Mouse (Mus musculus) heart, embryonic 11.5 days (tissue): ENCODE data around the gene Mrpl23. TPM values are rescaled to one million over a fixed set of nuclear protein-coding genes. Genes with fewer than 3 reads are reported as not detected.

ENCODE experiments used
- ATAC-seq: fragments of 200-750 bp; cut with Nextera tagmentation; replicated peaks from 2 replicates; pipeline ENCODE4 v1.8.0; 2017; ENCODE audit warnings: moderate library complexity; ENCODE audit not compliant: insufficient number of reproducible peaks, low FRiP score, low TSS enrichment
- H3K27ac ChIP-seq: fragments of 300-500 bp; sonication (generic); 2 replicates; pipeline ENCODE4 v1.5.1; 2014; ENCODE audit warnings: mild to moderate bottlenecking, low read depth, low read length
- H3K27me3 ChIP-seq: fragments of 300-500 bp; sonication (generic); 2 replicates; pipeline ENCODE4 v1.6.1; 2014; ENCODE audit warnings: mild to moderate bottlenecking, low read length, mixed read lengths; ENCODE audit not compliant: control insufficient read depth, insufficient read depth
- H3K36me3 ChIP-seq: fragments of 300-500 bp; sonication (generic); 2 replicates; pipeline ENCODE4 v1.6.1; 2014; ENCODE audit warnings: mild to moderate bottlenecking, low read length, moderate library complexity, mixed read lengths; ENCODE audit not compliant: control insufficient read depth, insufficient read depth
- H3K4me1 ChIP-seq: fragments of 300-500 bp; sonication (generic); 2 replicates; pipeline ENCODE4 v1.6.1; 2014; ENCODE audit warnings: low read length; ENCODE audit not compliant: control insufficient read depth, insufficient read depth
- H3K4me2 ChIP-seq: fragments of 300-500 bp; sonication (generic); 2 replicates; pipeline ENCODE4 v1.6.1; 2014; ENCODE audit warnings: mild to moderate bottlenecking, moderate library complexity
- H3K4me3 ChIP-seq: fragments of 300-500 bp; sonication (generic); 2 replicates; pipeline ENCODE4 v1.5.1; 2014; ENCODE audit warnings: low read depth, low read length
- H3K9ac ChIP-seq: fragments of 300-500 bp; sonication (generic); 2 replicates; pipeline ENCODE4 v1.6.1; 2014; ENCODE audit warnings: mild to moderate bottlenecking, low read depth, low read length, moderate library complexity
- H3K9me3 ChIP-seq: fragments of 300-500 bp; sonication (generic); replicated peaks from 2 replicates; pipeline ENCODE4 v1.6.1; 2016; ENCODE audit warnings: low read length; ENCODE audit not compliant: control insufficient read depth
- WGBS: fragments of 180-500 bp; shearing (Covaris S2); extraction: QIAGEN DNeasy Blood & Tissue Kit; methylation state at CpG from one replicate; pipeline ENCODE4 v1.1.7; 2014; ENCODE audit not compliant: insufficient replicate concordance; 5-methylcytosine and 5-hydroxymethylcytosine counted together
- polyA plus RNA-seq: library from polyadenylated mRNA; unstranded; fragments of >200 nt; fragmentation: Nextera tagmentation; extraction: Ambion mirVana; gene quantifications from 2 replicates; pipeline ENCODE4 v1.2.1, GENCODE M21; 2014

Mrpl23 gene
- polyA plus RNA-seq, 1 experiment from 2014 or later: 15.4 TPM

DNA sequence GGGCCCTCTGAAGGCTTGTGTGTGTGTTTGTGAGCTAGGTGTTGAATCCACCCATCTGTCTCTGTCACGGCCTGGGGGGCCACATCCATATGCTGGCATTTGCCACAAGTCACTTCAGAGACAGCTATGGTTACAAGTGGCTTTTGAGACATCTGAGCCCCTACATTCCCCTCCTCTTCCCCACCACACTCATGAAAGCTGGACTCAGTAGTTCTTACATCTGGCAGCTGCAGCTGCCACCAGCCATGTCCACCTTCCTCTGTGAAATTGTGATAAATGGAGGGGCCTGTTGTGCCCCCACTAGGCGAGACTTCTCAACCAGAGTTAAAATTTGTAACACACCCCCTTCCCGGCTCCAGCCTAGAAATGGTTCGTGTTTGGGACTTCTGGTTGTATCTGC, 5.8 kb downstream of the Mrpl23 start:
- H3K27me3 ChIP-seq: no peaks in the 10 kb centered on the region
- ATAC-seq: no peak

GRCm38 (mm10) chr7:142538766-142539165, 6.3 kb downstream of the Mrpl23 start:
- H3K27me3 ChIP-seq: no peaks in the 10 kb centered on the region
- H3K4me1 ChIP-seq: peaks cover 55% of the 10 kb centered on the region
- H3K27ac ChIP-seq: peak overlapping the region; percentile 84
- peak overlapping the region; percentile 69 for H3K9ac ChIP-seq
- H3K9me3 ChIP-seq: no peaks in the 10 kb centered on the region
- 21% methylated on average over 6 of the region's 6 CpGs for WGBS
- no peak overlapping the region for H3K4me2 ChIP-seq
- no peak overlapping the region for H3K4me3 ChIP-seq
- no peak for ATAC-seq
- H3K36me3 ChIP-seq: no peaks in the 10 kb centered on the region; the same call in 1 of the 2 replicates

More for the DNA sequence above, 5.8 kb downstream of the Mrpl23 start:
- no peaks in the 10 kb centered on the region; the same call in 1 of the 2 replicates for H3K36me3 ChIP-seq
- H3K9me3 ChIP-seq: no peaks in the 10 kb centered on the region
- H3K4me3 ChIP-seq: no peak overlapping the region
- H3K4me1 ChIP-seq: peaks cover 58% of the 10 kb centered on the region
- peak overlapping the region; percentile 69 for H3K9ac ChIP-seq
- H3K4me2 ChIP-seq: no peak overlapping the region
- peak overlapping the region; percentile 84 for H3K27ac ChIP-seq
- WGBS: 28% methylated on average over 4 of the region's 4 CpGs

DNA sequence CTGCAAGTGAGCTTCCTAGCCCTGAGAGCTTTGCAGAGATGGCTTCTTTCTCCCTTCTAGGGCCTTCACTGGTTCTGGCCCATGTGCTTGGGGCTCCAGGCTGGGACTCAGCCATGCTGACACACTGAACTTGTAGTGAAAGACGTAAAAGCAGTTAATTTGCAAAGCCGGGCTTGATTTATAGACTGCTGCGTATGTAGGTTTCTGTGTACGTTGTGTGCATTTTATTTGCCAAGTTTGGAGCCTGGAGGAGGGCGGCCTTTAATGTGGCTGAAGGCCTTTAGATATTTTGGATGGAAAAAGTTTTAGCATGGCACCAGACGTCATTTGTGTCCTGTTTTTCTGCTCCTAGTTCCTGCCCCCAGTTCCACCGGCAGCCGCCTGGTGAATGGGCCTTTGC, 7.3 kb downstream of the Mrpl23 start:
- H3K4me3 ChIP-seq: no peak overlapping the region
- 53% methylated on average over 8 of the region's 8 CpGs for WGBS
- H3K4me1 ChIP-seq: peaks cover 45% of the 10 kb centered on the region
- no peaks in the 10 kb centered on the region for H3K9me3 ChIP-seq
- no peak overlapping the region for H3K4me2 ChIP-seq
- 0 out of 2 replicates have a peak overlapping the region, but pooled peaks have one; percentile 34 for H3K9ac ChIP-seq
- H3K36me3 ChIP-seq: no peaks in the 10 kb centered on the region; the same call in 1 of the 2 replicates
- no peak for ATAC-seq
- H3K27me3 ChIP-seq: no peaks in the 10 kb centered on the region
- peak overlapping the region; percentile 84 for H3K27ac ChIP-seq

DNA sequence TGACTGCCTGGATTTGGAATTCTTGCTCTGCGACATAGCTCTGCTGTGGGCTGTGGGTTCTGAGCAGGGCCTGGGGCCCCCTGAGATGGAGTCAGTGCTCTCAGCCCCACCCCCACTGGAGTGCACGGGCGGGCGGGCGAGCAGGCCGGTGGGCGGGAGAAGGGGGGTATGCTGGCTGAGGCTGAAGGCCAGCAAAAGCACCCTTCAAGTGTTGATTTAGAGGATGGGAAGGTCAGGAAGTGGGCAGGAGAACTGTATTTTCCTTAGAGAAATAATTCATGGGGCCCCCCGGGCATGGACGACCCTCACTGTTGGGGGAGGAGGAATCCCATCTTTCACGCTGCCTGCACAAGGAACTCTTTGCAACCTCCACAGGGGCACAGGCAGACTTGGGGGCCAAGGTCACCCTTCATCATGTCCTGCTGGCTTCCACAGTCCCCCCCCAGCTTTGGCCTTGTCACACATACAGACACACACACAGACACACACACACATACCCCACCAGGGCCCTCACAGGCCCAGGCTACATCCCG, 10.4 kb downstream of the Mrpl23 start:
- no peak; the same call in 1 of the 2 replicates for ATAC-seq
- 6% methylated on average over 11 of the region's 11 CpGs for WGBS
- peak overlapping the region; percentile 62 for H3K9ac ChIP-seq
- no peaks in the 10 kb centered on the region for H3K36me3 ChIP-seq
- peak overlapping the region; percentile 87 for H3K27ac ChIP-seq
- no peak overlapping the region for H3K4me3 ChIP-seq
- peaks cover 44% of the 10 kb centered on the region for H3K4me1 ChIP-seq
- H3K4me2 ChIP-seq: peak overlapping the region; percentile 14; the same call in 1 of the 2 replicates
- H3K27me3 ChIP-seq: no peaks in the 10 kb centered on the region
- H3K9me3 ChIP-seq: no peaks in the 10 kb centered on the region

DNA sequence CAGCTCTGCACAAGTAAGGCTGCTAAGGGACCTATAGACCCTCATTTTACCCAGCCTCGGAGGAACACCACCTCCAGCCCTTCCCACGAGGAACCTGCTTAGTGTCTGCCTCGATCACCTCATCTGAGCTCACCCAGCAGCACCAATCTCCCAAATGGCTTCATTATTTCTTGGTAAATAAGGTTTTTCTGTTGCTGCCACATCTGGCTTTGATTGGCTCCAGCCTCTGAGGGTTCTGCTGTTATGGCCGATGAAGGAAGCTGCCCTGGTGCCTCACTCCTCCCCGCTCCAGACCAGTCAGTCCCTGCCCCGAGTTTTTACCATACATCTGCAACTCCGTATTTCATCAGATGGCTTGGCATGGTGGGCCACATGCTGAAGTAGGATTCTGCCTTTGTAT, 13.5 kb downstream of the Mrpl23 start:
- Histone ChIP-seq H3K4me2 (no peak overlapping the region), H3K9ac (no peak overlapping the region), H3K9me3 (no peaks in the 10 kb centered on the region), H3K36me3 (no peaks in the 10 kb centered on the region), H3K27me3 (no peaks in the 10 kb centered on the region), H3K4me1 (peaks cover 41% of the 10 kb centered on the region), H3K27ac (no peak overlapping the region), H3K4me3 (no peak overlapping the region)
- WGBS: 77% methylated on average over 7 of the region's 7 CpGs
- ATAC-seq: no peak

GRCm38 (mm10) chr7:142547874-142548273, 15.4 kb downstream of the Mrpl23 start:
- Histone ChIP-seq H3K9ac (no peak overlapping the region; the same call in 1 of the 2 replicates), H3K4me3 (no peak overlapping the region), H3K9me3 (no peaks in the 10 kb centered on the region), H3K27ac (no peak overlapping the region), H3K4me2 (no peak overlapping the region), H3K36me3 (no peaks in the 10 kb centered on the region), H3K27me3 (no peaks in the 10 kb centered on the region), H3K4me1 (peaks cover 44% of the 10 kb centered on the region)
- WGBS: 55% methylated on average over 2 of the region's 2 CpGs
- no peak for ATAC-seq

GRCm38 (mm10) chr7:142548706-142549105, 16.2 kb downstream of the Mrpl23 start:
- Histone ChIP-seq H3K36me3 (no peaks in the 10 kb centered on the region), H3K4me1 (peaks cover 44% of the 10 kb centered on the region), H3K27ac (no peak overlapping the region), H3K9ac (no peak overlapping the region), H3K4me2 (no peak overlapping the region), H3K9me3 (no peaks in the 10 kb centered on the region), H3K27me3 (no peaks in the 10 kb centered on the region), H3K4me3 (no peak overlapping the region)
- no peak for ATAC-seq
- WGBS: 59% methylated on average over 6 of the region's 6 CpGs

GRCm38 (mm10) chr7:142549941-142550763, 17.7 kb downstream of the Mrpl23 start:
- Histone ChIP-seq H3K36me3 (no peaks in the 10 kb centered on the region), H3K4me2 (no peak overlapping the region), H3K27me3 (no peaks in the 10 kb centered on the region), H3K9ac (no peak overlapping the region), H3K4me3 (no peak overlapping the region), H3K4me1 (peaks cover 59% of the 10 kb centered on the region), H3K27ac (peak overlapping the region; percentile 24; the same call in 1 of the 2 replicates), H3K9me3 (no peaks in the 10 kb centered on the region)
- ATAC-seq: no peak
- WGBS: 82% methylated on average over 10 of the region's 10 CpGs
